Comparison of ENCODE assay signal across 16 mouse cellular contexts in the genomic region with DNA sequence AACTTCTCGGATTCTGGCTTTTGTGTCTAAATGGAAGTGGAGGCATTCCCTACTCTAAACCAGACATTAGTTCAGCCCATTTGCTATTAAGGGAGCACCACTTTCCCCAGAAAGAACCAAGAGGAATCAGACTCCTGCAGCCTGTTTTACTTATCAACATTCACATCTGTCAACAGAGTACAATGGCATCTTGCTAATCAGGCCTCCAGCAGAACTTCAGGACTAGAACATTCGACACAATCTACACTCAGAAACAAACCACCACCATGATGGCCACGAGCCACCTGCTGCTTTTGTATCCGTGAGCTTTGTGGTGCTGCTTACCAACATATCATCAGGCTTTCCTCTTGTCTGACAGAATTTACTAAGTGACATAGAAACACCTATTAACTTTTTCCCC. TPM values are rescaled to one million over a fixed set of nuclear protein-coding genes. Genes with fewer than 3 reads are reported as not detected.
DNase-seq lines count a peak whose midpoint lies in the region; ATAC-seq and TF ChIP-seq lines count a peak whose summit lies in the region.
"Had no signal": no experiment of that assay in that cellular context is flagged by ENCODE, and none has a peak within 500 bp of the region (broad histone marks: within the 10 kb centered on the region; RNA-seq: fewer than 3 reads in every experiment).

No protein-coding gene starts in this region.

- no peak for TF ChIP-seq POLR2A in lung, adult 2 months (IDR thresholded peaks at IDR 0.05; ENCODE audit: borderline replicate concordance, extremely low read depth, low read depth, low read length)

- H3K36me3 ChIP-seq in heart, embryonic 16.5 days (ENCODE audit: control insufficient read depth, insufficient read depth): peaks cover under 1% of the 10 kb centered on the region; the same call in 1 of the 2 replicates
- H3K36me3 ChIP-seq in lung, postnatal 0 days (ENCODE audit: insufficient read depth, low read length): no peaks in the 10 kb centered on the region
- no peaks in the 10 kb centered on the region for H3K36me3 ChIP-seq in intestine, embryonic 16.5 days (ENCODE audit: control insufficient read depth, insufficient read depth, low read length)
- 0 out of 2 replicates have a peak, but pooled peaks cover 1% of the 10 kb centered on the region for H3K36me3 ChIP-seq in hindbrain, postnatal 0 days (ENCODE audit: insufficient read depth, low read length)
- H3K36me3 ChIP-seq in midbrain, embryonic 14.5 days (ENCODE audit: control insufficient read depth, insufficient read depth, low read length): peaks cover 7% of the 10 kb centered on the region; the same call in 1 of the 2 replicates

- no peaks in the 10 kb centered on the region for H3K9me3 ChIP-seq in heart, embryonic 16.5 days (replicated peaks; ENCODE audit: control insufficient read depth, low read length)
- no peaks in the 10 kb centered on the region for H3K9me3 ChIP-seq in lung, postnatal 0 days (ENCODE audit: low read length)
- H3K9me3 ChIP-seq in intestine, embryonic 16.5 days (ENCODE audit: control insufficient read depth, low read length): no peaks in the 10 kb centered on the region
- no peaks in the 10 kb centered on the region for H3K9me3 ChIP-seq in hindbrain, postnatal 0 days (ENCODE audit: low read length)
- H3K9me3 ChIP-seq in midbrain, embryonic 14.5 days (ENCODE audit: control insufficient read depth, low read length): no peaks in the 10 kb centered on the region
- H3K9me3 ChIP-seq: heart, embryonic 10.5 days; hindbrain, embryonic 10.5 days; midbrain, embryonic 15.5 days had no signal

- no peak for TF ChIP-seq CTCF in lung, postnatal 0 days (IDR thresholded peaks at IDR 0.05)
- no peak for TF ChIP-seq CTCF in lung, adult 2 months (IDR thresholded peaks at IDR 0.05; ENCODE audit: insufficient read depth, low read length)
- no peak for TF ChIP-seq CTCF in hindbrain, postnatal 0 days (IDR thresholded peaks at IDR 0.05; ENCODE audit: low read depth)

- H3K4me2 ChIP-seq in heart, embryonic 16.5 days (ENCODE audit: low read depth, low read length): no peak overlapping the region
- no peak overlapping the region for H3K4me2 ChIP-seq in lung, postnatal 0 days (replicated peaks; ENCODE audit: low read depth, low read length)
- no peak overlapping the region for H3K4me2 ChIP-seq in intestine, embryonic 16.5 days (ENCODE audit: low read depth, low read length)
- H3K4me2 ChIP-seq in hindbrain, postnatal 0 days (ENCODE audit: low read depth, low read length): no peak overlapping the region
- no peak overlapping the region for H3K4me2 ChIP-seq in midbrain, embryonic 14.5 days (ENCODE audit: low read length)
- H3K4me2 ChIP-seq: midbrain, embryonic 15.5 days had no signal

- 0 out of 2 replicates have a peak overlapping the region, but pooled peaks have one; percentile 13 for H3K27ac ChIP-seq in heart, embryonic 16.5 days (ENCODE audit: low read length)
- no peak overlapping the region for H3K27ac ChIP-seq in lung, postnatal 0 days (ENCODE audit: low read length)
- H3K27ac ChIP-seq in intestine, embryonic 16.5 days (ENCODE audit: low read length): peak overlapping the region; percentile 81
- H3K27ac ChIP-seq in hindbrain, postnatal 0 days: no peak overlapping the region
- H3K27ac ChIP-seq in midbrain, embryonic 14.5 days (replicated peaks; ENCODE audit: low read depth, low read length): no peak overlapping the region
- H3K27ac ChIP-seq: heart, embryonic 10.5 days; midbrain, embryonic 15.5 days had no signal

- peak; percentile 58; the same call in 1 of the 2 replicates for TF ChIP-seq EP300 in lung, postnatal 0 days (IDR thresholded peaks at IDR 0.05)

- intact Hi-C loops in heart, postnatal 25 days (cut with DNase I): no loop called here

- no peak overlapping the region for H3K9ac ChIP-seq in heart, embryonic 16.5 days (ENCODE audit: low read length)
- H3K9ac ChIP-seq in lung, postnatal 0 days (replicated peaks; ENCODE audit: low read depth): no peak overlapping the region
- H3K9ac ChIP-seq in intestine, embryonic 16.5 days (ENCODE audit: low read depth, low read length): no peak overlapping the region
- no peak overlapping the region for H3K9ac ChIP-seq in hindbrain, postnatal 0 days (replicated peaks; ENCODE audit: low read length)
- H3K9ac ChIP-seq in midbrain, embryonic 14.5 days (replicated peaks; ENCODE audit: low read length): no peak overlapping the region
- H3K9ac ChIP-seq: forebrain, postnatal 0 days; midbrain, embryonic 15.5 days had no signal

- no peak for DNase-seq in heart, postnatal 25 days (ENCODE audit: low spot score)
- DNase-seq in lung, postnatal 0 days (ENCODE audit: low spot score): no peak
- DNase-seq in lung, adult 2 months: no peak
- no peak for DNase-seq in hindbrain, postnatal 0 days (ENCODE audit: low spot score)
- no peak for DNase-seq in midbrain, embryonic 14.5 days
- DNase-seq: adrenal gland, adult 8-10 months; B cell, adult 2 months; cerebellum, postnatal 10 days; forebrain, postnatal 0 days; right cerebral cortex, postnatal 25 days had no signal

- peaks cover 18% of the 10 kb centered on the region for H3K4me1 ChIP-seq in heart, embryonic 16.5 days (ENCODE audit: control insufficient read depth, insufficient read depth, low read length)
- H3K4me1 ChIP-seq in lung, postnatal 0 days (ENCODE audit: insufficient read depth, low read depth, low read length): peaks cover 7% of the 10 kb centered on the region; the same call in 1 of the 2 replicates
- peaks cover 26% of the 10 kb centered on the region for H3K4me1 ChIP-seq in lung, adult 2 months (ENCODE audit: control insufficient read depth, insufficient read depth, low read length)
- peaks cover 21% of the 10 kb centered on the region for H3K4me1 ChIP-seq in intestine, embryonic 16.5 days (ENCODE audit: control insufficient read depth, insufficient read depth, low read length)
- peaks cover 15% of the 10 kb centered on the region for H3K4me1 ChIP-seq in hindbrain, postnatal 0 days (ENCODE audit: insufficient read depth, low read length)
- H3K4me1 ChIP-seq in midbrain, embryonic 14.5 days (ENCODE audit: control insufficient read depth, insufficient read depth, low read length): peaks cover 23% of the 10 kb centered on the region

- no peaks in the 10 kb centered on the region for H3K27me3 ChIP-seq in heart, embryonic 16.5 days (ENCODE audit: control insufficient read depth, insufficient read depth, low read length)
- H3K27me3 ChIP-seq in lung, postnatal 0 days (replicated peaks; ENCODE audit: insufficient read depth, low read length): no peaks in the 10 kb centered on the region
- no peaks in the 10 kb centered on the region for H3K27me3 ChIP-seq in intestine, embryonic 16.5 days (replicated peaks; ENCODE audit: control insufficient read depth, insufficient read depth, low read length)
- no peaks in the 10 kb centered on the region for H3K27me3 ChIP-seq in hindbrain, postnatal 0 days (ENCODE audit: insufficient read depth, low read length)
- no peaks in the 10 kb centered on the region for H3K27me3 ChIP-seq in midbrain, embryonic 14.5 days (ENCODE audit: control insufficient read depth, insufficient read depth, low read length)
- H3K27me3 ChIP-seq: midbrain, embryonic 15.5 days had no signal

- ATAC-seq in heart, embryonic 16.5 days (replicated peaks; ENCODE audit: extremely low read depth, insufficient read depth, low FRiP score): no peak
- ATAC-seq in lung, postnatal 0 days: peak; percentile 30; the same call in 1 of the 2 replicates
- ATAC-seq in intestine, embryonic 16.5 days: no peak
- peak; percentile 91 for ATAC-seq in megakaryocyte progenitor cell, adult 5-6 weeks (replicated peaks; ENCODE audit: poor library complexity)
- no peak for ATAC-seq in hindbrain, postnatal 0 days
- ATAC-seq in midbrain, embryonic 14.5 days (ENCODE audit: low FRiP score, low TSS enrichment): no peak
- ATAC-seq: midbrain, embryonic 15.5 days had no signal

- WGBS in heart, embryonic 16.5 days: 49% methylated on average over 4 of the region's 4 CpGs
- WGBS in lung, postnatal 0 days: 40% methylated on average over 4 of the region's 4 CpGs
- 35% methylated on average over 4 of the region's 4 CpGs for WGBS in lung, adult 2 months
- WGBS in intestine, embryonic 16.5 days: 50% methylated on average over 4 of the region's 4 CpGs
- 57% methylated on average over 4 of the region's 4 CpGs for WGBS in hindbrain, postnatal 0 days
- whole genome bisulfite sequencing in midbrain, embryonic 14.5 days: 67% methylated on average over 4 of the region's 4 CpGs

- H3K4me3 ChIP-seq in heart, embryonic 16.5 days (ENCODE audit: low read length): no peak overlapping the region
- no peak overlapping the region for H3K4me3 ChIP-seq in lung, postnatal 0 days (ENCODE audit: low read depth, low read length)
- no peak overlapping the region for H3K4me3 ChIP-seq in lung, adult 2 months (replicated peaks; ENCODE audit: extremely low read depth, low read depth, low read length)
- H3K4me3 ChIP-seq in intestine, embryonic 16.5 days (ENCODE audit: low read length): no peak overlapping the region
- no peak overlapping the region for H3K4me3 ChIP-seq in hindbrain, postnatal 0 days (ENCODE audit: low read length)
- no peak overlapping the region for H3K4me3 ChIP-seq in midbrain, embryonic 14.5 days (replicated peaks; ENCODE audit: low read depth, low read length)
- H3K4me3 ChIP-seq: heart, embryonic 10.5 days; hindbrain, embryonic 10.5 days; midbrain, embryonic 15.5 days had no signal

RNA-seq across cellular contexts. Expression of gene Klf7, which starts 23.3 kb away (rescaled TPM):
- 16.3 and 18.0 TPM in 2 replicates for polyA plus RNA-seq in heart, embryonic 16.5 days (2015; fragmentation: Nextera tagmentation; extraction: Ambion mirVana)
- total RNA-seq in heart, postnatal 25 days (2021): 10 to 100 TPM; 18.2 to 19.1 TPM
- 40.9 and 47.9 TPM in 2 replicates for polyA plus RNA-seq in lung, postnatal 0 days (2015; fragmentation: Nextera tagmentation; extraction: Ambion mirVana)
- 26.7 and 32.3 TPM in 2 replicates for polyA plus RNA-seq in lung, adult 2 months (2012; rRNA removed)
- polyA plus RNA-seq in intestine, embryonic 16.5 days (2015; fragmentation: Nextera tagmentation; extraction: Ambion mirVana): 21.9 and 24.9 TPM in 2 replicates
- total RNA-seq in megakaryocyte progenitor cell, adult 5-6 weeks (2015): 5.5 and 6.8 TPM in 2 replicates
- 3.0 and 7.0 TPM in 2 replicates for total RNA-seq in megakaryocyte progenitor cell, adult 5-6 weeks (2017)
- total RNA-seq in hindbrain, postnatal 0 days (2014; rRNA removed): 47.3 and 48.0 TPM in 2 replicates
- 115 and 120 TPM in 2 replicates for polyA plus RNA-seq in hindbrain, postnatal 0 days (2015; fragmentation: Nextera tagmentation; extraction: Ambion mirVana)
- 86.1 and 95.5 TPM in 2 replicates for polyA plus RNA-seq in midbrain, embryonic 14.5 days (2014; fragmentation: Nextera tagmentation; extraction: Ambion mirVana)

Comparison
In these comparisons a context has a peak if more than half of its experiments do, and no peak if none do; other contexts are left out.
1. ATAC-seq: peak in lung, postnatal 0 days (single experiment) and megakaryocyte progenitor cell, adult 5-6 weeks (single experiment); none in heart, embryonic 16.5 days (single experiment), intestine, embryonic 16.5 days (single experiment), hindbrain, postnatal 0 days (single experiment) and midbrain, embryonic 14.5 days (single experiment).
2. H3K27ac ChIP-seq: peak in heart, embryonic 16.5 days (single experiment) and intestine, embryonic 16.5 days (single experiment); none in lung, postnatal 0 days (single experiment), hindbrain, postnatal 0 days (single experiment) and midbrain, embryonic 14.5 days (single experiment).